Mouse (Mus musculus): ENCODE results near the gene Cd6.
A peak's percentile ranks its signal among the peaks of the same experiment; 100 is the strongest.

Cd6 gene

DNA sequence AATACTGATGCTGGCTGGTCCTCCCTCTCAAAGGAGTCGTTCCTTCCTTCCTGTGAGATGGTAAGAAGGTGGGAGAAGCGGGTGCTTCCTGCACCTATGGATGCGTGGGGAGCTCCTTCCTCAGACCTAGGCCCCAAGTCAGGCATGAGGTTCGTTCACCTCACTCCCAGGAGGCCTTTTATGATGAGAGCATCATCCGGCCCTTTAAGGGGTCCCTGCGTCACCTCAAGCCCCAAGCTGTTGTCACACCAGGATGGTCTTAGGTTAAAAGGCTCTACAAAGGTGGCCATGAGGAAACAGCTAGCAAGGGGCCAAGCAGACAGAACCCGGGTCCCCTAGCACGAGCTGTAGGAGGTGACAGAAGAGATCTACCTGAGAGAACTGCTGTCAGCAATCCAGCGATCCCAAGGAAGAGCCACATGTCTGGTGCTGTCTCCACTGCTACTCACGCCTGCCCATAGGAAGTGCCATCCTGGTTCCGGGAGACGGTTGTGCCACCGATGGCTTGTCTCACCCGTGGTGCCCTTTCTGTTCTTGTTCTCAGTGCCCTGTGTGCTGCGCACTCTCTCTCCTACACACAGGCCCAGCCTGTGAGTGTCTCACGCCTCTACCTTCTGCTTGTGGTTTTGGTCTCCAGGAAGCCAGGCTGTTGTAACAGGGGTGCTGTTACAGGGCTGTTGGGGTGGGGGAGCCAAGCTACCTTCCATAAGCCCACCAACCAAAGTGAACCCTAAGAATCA, at the start of gene Cd6:
TSS of gene Cd6 (minus strand) at position 623 of the 740 bp plus-strand sequence.
- DNase-seq, result no peak

DNA sequence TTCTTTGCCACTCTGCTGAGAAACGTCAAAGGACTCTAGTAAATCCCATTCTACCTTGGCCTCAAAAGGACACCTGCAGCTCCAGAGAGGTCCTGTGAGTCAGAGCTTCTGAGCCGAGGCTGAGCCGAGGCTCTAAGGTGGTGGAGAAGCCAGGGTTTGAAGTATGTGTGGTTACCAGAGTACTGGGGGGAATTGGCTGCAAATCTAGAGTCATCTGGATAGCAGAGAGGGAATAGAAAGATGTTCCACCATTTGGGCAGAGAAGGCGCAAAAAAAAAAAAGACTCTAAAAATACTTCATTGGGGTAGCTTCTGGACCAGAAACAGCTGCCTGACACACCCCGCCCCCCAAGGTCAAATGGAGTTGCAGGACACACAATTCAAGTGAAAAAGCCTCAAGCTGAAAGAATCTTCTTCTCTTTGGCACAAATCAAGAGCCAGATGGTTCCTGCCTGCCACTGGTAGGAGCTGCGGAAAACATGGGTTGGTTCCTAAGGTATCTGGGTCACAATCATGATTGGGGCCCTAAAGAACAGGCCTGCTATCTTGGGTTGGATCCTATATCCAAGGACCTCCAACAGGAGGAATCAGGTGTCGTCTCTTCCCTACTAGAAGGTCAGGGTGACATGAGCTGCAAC, 48.5 kb upstream of the Cd6 start:
- peak; percentile 88 for DNase-seq

DNA sequence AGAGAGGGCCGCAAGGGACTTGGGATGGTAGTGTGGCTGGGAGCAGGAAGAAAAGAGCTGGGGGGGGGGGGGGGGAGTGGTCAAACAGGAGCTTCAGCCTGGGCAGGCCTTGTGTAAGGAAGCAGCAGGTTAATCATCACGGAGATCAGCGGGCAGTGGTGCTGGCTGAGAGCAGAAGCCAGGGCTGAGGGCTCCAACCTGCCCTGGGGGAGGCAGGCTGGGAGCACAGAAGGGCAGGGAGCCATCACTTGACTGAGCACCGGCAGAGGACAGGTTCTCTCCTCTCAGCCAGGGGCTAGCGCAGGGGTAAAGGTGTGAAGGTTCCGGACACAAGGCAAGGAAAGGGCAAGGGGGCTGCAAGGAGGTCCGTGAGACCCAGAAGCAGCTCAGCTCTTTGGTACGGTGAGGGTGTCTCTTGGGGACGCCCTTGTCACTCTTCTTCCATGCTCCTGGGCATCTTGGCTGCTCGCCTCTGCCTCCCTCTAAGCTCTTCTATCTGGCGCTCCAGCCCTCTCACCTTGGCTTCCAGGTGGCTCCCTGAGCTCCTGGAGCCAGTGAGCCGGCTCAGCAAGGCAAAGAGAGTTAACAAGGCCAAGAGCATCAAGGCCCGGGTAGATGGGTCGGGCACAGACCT, 41.6 kb upstream of the Cd6 start:
- DNase-seq, result peak; percentile 67

DNA sequence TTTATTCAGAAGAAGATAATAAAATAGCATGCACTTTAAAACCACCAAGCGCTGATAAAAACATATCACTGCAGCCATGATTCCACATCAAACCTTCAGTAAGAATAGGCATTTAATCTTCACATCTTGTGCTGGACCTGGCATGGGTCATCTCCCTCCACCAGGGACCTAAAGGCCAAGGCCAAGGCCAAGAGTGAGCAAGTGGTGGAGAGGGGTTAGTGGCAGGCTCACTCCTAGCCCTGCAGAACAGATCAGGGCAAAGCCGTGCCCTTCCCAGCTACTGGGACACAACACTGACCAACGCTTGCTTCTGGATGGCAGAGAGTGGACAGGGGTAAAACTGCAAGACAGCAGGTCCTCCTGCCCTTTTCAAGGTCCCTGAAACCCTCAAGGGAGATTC, 40.8 kb upstream of the Cd6 start:
- DNase-seq, result peak; percentile 51

DNA sequence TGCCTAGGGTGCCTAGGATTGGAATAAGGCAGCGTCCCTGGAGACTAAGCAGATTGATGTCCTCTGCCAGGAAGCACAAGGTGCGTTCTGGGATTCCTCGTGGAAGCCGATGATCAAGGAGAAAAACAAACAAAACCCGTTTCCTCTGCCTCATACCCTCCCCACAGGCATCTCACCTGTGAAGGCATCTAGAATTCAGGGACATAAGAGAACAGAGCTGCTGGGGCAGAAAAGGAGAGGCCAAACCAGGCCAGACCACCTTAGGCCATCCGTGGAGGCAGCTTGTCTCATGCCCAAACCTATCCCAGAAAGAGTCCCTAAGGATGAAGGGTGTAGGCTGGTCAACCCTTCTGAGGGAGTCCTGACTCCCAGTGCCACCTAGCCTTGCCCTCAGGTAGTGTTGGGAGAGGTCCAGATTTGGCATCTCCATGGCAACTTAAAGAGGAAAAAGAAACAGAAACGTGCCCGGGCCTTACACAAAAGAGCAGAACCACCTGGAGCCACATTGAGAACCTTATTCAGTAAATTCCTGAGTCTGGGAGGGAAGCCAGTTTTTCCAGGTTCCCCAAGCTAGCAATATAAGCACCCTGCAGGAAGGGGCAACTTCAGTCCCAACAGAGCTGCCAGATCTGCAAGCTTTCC, 40.1 kb upstream of the Cd6 start, which contains the start of gene Tmem132a:
TSS of gene Tmem132a (minus strand) at position 55 of the 642 bp plus-strand sequence.
- DNase-seq, result peak; percentile 81

DNA sequence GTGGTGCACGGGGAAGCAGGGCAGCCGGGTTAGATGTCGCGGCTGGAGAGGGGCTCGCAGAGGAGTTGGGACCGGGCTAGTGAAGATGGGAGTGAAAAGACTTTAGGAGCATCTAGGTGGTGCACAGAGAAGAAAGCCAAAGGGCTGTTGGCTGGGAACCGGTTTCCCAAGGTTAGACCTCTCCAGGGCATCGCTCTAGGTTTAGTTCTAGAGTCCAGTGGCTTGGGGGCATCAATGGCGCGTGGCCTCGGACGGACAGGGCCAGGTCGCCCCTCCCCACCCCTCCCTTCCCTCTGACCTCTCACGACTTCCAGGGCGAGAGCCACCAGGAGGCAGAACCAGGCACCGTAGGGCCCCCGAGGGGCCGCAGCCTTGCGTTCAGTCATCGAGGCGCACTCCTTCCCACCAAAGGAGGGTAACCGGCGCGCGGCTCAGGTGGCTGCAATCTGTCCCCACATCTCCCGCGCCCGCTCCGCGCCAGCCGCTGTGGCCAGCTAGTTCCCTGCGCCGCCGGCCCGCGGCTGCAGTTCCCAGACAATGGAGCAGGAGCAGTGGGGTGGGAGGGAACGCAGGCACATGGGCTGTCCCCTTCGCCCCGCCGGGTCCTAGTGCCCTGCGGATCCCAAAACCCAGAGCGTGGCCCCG, 39.5 kb upstream of the Cd6 start:
- peak; percentile 92 for DNase-seq

DNA sequence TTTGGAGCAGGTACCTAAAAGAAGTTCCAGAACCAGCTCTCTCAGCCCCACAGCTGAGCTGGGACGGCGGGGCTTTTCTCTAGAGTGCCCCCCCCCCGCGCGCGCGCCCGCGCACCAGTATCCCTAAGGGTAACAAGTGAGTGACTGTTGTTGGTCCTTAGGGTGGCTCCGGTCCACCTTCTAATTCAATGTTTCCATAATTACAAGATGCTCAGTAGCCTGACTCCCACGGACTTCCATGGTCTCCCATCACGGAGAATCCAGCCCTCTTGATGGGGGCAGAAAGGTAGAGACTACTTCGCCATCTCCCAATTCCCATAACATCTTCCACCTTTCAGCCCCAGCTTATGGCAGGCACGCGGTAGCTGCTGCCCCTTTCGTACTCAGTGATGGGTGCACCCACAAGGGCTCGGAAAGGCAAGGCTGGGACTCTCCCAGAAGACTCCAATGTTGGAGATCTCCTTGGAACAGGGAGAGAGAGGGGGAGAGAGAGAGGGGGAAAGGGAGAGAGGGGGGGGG, 38.8 kb upstream of the Cd6 start:
- DNase-seq, result no peak

DNA sequence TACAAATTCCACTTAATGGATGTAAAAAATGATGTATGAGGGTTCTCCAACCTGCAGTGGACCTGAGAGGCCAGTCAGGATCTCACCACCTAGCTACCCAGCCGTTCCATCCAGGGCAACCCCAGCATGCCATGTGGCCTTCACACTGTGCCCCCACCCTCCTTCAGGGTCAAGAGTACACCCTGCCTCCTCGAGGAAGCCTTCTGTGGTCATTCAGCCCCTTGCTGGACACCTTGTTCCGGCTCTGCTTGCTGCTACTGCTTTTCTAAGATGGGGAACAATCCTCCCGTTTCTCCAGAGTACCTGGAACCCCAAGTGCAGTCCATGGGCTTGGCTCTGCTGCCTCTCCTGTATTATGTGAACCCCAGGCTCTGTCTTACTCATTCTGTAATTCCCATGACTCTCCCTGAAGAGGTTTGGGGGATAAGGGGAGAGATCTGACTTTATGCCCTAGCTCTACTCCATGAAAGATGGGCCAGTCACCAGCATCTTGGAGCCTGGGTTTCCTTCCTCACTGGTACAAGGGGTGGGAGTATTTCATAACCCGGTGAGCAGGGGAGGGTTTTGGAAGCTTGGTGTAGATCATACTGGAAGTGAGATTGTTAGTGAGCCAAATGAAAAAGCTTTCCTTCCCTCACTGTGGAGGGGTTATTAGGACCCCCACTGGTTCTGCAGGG, 38.2 kb upstream of the Cd6 start:
- peak; percentile 62 for DNase-seq

DNA sequence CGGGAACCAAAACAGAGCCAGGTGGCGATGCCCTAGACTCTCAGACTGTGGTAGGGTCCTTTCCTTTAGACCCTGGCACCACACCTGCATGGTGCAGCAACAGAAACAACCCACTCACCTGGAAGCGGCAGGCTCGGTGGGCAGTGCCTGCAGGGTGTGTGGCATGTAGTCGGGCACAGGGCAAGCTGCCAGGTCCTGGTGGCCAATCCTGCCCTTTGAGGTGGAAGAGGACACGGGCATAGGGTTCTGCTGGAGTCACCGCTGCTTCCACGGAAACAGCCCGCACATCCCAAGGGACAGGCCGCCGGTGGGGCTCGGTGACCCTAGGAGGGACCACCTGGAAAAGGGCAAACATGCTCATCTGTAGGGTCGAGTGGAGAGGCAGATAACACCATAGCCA, 36.5 kb upstream of the Cd6 start:
- DNase-seq, result peak; percentile 75

DNA sequence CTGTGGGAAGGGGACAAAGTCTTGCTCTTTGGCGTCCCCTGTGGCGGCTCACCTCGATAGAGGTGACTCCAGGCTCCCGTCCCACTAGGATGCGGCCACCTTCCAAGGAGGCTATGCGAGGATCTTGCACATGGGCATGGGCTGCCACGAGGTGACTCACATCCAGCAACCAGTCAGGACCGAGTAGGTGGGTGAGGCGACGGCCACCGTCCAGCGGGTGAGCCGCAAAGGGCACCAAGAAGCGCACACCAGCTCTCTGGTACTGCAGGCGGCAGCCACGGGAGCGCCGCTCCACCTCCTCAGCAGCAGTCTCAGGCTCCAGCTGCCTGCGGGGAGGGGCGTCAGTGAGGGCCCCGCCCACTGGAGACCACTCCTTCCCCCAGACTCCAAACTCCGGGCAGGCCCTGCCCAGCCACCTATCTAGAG, 30.2 kb upstream of the Cd6 start:
- peak; percentile 52 for DNase-seq

DNA sequence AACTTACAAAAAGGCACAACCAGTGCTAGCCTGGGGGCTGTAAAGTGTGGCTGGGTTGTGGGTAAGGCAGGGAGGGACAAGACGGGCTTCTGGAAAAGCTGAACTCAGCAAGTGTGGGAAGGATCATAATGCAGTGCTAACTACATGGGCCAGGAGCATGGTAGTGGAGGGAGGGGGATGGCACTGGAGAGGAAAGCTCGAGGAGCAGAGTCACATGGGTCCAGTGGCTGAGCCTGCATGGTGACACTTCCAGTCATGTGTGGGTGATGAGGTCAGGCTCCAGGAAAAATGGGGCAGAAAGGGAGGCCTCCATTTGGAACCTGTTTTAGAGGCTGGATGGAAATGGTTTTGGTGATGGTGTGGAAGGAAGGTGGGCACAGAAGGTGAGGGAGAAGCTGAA, 26.7 kb upstream of the Cd6 start:
- peak; percentile 30 for DNase-seq

DNA sequence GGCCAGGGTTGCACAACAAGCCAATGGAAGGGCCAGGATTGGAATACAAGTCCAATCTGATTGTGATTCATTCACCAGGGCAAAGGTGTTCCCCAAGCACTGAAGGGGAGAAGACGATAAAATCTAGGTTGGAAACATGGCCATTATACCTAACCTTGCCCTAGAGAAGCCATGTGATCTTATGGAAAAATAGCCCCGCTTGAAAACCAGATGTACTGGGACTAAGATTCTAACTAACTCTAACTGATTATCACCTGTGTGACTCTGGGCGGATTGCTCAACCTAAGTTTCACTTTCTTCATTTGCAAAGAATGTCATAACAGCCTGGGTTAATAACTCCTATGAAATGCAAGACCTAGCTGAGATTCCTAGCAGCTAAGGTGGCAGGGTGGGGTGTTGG, 25.6 kb upstream of the Cd6 start:
- no peak for DNase-seq

DNA sequence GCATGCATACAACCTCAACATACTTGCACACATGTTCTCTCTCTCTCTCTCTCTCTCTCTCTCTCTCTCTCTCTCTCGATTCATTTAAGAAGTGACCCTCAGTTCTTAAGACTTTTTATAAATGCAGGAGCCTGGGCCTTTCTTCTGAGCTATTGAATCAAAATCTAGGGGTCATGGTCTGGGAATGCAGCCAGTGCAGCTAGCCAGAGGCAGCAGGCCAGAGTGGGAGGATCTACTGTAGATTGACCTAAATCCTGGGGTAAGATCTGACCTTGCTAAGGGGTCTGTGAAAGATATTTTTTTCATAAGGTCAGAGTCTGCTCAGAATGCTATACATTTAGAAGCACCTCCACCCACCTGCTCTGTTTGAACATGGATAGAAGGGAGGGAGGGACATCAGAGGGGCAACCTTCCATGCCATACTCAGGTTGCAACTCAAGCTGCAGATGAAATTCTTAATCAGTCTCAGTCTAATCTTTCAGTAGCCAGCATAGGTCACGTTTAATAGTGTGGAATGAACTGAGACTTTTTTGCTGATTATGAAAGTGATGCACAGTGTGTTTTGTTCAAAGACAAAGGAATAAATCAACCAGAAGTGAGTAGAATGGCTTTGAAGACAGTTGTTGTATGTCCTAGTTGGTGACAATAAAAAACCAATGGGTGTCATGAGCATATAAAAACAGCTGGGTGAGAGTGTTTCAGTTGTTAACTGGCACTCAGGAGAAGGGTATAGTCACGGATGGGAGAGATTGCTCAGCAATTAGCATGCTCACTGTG, 17.6 kb upstream of the Cd6 start:
- no peak for DNase-seq

DNA sequence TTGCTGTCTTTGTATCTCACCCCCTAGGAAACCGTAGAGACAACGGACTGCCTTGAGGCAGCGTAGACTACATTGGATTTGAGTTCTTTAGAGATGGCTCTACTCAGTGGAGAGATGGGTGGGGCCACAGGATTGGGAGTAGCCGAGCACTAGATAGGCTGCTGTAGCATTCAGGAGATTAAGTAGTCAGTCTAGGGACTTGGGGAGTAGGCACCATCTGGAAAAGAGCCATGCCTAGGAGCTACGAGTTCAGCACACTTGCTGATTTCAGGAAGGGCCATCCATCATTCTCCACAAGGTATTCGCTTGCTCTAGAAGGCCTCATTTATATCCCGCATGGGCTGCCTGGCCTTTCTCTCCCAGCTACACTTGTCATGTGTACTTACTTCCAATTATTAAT, 16.3 kb upstream of the Cd6 start:
- DNase-seq, result no peak

DNA sequence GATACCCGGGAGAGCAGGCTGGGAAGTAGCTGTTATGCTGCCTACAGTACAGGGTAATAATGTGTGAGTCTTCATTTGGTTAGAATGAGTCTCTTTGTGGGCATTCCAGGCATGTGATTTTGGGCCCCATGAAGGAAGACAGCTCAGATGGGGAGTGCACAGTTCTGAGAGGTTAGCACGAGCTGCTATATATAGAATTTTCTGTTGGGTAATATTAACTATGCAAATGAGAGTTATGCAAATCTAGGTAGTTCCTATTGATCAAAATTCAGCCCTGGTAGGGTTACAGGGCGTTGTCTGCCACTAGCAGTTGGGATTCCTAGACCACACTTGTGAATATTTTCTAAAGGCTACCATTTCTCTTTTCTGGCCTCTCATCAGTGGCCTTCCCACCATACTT, 15.6 kb upstream of the Cd6 start:
- DNase-seq, result no peak

DNA sequence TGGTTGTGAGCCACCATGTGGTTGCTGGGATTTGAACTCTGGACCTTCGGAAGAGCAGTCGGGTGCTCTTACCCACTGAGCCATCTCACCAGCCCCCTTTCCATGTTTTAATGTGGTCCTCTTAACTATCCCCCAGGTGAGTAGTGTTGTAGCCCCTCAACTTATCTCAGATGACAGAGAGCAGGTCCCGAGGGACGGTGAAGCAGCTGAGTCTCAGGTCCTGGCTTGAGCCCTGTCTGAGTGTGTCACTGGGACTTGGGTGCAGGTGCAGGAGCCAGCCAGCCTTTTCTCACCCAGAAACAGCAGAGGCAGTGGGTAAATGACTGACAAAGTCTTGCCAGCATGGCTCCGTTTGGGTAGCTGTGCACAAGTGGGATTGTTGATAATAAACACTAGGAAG, 14.3 kb upstream of the Cd6 start:
- DNase-seq, result no peak

DNA sequence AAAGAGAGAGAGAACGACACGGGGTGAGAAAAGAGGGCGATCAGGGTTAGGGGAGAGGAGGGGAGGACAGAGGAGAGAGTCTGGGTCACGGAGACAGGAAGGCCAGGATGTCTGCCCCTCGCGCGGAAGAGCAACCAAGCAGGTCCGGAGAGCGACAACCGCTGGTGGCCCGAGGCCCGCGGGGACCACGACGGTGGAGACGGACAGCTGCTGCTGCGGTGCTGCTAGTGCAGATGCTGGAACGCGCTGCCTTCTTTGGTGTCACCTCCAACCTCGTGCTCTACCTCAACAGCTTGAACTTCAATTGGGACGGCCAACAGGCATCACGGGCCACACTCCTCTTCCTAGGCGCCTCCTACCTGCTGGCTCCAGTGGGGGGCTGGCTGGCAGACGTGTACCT, 13.1 kb upstream of the Cd6 start:
- no peak for DNase-seq

DNA sequence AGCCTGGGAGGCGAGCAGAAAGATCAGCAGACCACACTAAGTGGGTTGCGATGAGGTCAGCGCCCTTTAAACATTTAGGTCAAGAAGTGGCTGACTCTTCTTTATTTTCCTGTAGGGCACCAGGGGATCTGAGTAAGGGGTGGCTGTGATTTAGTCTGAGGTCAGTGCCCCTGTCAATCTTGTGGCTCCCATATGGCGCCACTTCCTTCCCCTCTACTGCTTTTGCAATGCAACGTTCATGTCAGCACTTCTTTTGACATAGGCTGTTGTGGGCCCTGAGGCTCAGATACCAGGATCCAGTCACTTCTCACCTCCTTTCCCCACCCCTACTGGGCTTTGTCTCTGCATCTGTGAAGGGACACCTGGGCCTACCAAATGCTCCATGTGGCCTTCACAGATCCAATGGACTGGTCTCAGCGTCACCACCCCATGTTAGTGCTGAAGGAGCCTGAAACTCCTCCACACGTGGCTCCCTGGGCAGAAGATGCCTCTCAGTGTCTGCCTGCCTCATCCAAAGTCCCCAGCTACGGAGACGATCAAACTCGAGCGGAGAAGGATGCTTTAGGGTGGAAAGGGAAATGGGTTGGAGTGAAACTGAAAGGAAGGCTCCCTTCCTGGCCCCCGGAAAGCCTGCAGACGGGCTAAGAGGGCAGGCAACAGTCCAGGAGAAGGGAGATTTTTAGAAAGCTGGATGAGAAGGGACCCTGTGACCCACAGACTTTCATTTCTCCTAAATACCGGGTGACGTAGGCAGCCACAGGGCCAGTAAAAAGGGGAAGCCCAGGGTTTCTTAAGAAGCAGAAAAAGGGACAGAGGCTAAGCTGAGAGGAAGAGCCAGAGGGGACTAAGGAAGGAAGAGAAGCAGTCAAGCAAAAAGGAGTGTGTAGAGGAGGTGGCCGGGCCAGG, 12.1 kb upstream of the Cd6 start:
- DNase-seq, result no peak

DNA sequence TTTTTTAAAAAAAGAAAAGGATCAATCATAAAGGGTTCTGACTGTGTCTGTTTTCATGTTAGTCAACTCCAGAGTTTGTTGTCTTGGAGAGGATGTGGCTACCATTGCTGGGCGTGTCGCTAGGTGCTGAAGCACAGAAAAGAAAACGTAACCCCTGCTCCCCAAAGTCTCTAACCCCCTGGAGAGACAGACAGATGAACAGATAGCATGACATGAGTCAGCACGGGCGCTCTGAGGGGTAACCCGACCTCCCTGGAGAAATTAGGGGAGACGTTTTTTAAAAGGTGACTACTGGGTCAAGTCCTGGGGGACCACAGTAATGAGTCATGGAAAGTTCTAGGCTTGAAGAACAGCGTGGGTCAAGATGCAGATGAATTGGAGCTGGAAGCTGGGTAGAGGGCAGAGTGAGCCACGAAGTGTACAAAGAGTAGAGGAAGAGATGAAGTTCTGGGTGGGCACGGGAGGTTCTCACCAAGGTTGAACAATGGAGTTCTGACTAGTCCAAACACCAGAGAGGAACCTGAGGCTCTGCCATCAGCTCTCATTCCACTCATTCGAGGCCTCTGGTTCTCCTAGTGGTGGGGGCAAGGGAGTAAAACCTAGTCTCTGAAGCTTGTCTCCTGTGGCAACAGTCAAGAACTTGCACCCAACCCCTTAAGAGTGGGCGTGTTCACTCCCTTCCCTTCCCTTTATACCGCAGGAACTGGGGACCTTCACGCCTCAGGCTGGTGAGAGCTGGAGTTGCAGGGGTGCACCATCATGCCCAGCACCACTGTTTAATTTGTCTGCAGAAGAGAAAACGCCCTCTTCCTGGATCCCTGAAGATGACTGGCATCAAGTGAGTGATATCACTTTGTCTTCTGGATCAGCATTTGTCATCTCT, 9.4 kb upstream of the Cd6 start, which contains the start of gene Slc15a3:
TSS of gene Slc15a3 (plus strand) at position 718 of the 883 bp plus-strand sequence.
- DNase-seq, result no peak
